Mouse (Mus musculus): ENCODE data around the gene Ndufs1. TPM values are rescaled to one million over a fixed set of nuclear protein-coding genes. Genes with fewer than 3 reads are reported as not detected.

Ndufs1 gene
- polyA plus RNA-seq, 1 experiment from 2014 or later, result 133 TPM

- H3K9ac ChIP-seq, result no peak overlapping the region
- H3K36me3 ChIP-seq, result no peaks in the 10 kb centered on the region
- no peak overlapping the region for H3K4me3 ChIP-seq
- no peak overlapping the region for H3K27ac ChIP-seq
- no peak for ATAC-seq (ENCODE audit: low FRiP score)
- no peaks in the 10 kb centered on the region for H3K9me3 ChIP-seq (replicated peaks)
- 89% methylated on average over 2 of the region's 2 CpGs for WGBS
- H3K27me3 ChIP-seq, result no peaks in the 10 kb centered on the region
- H3K4me1 ChIP-seq, result peaks cover 4% of the 10 kb centered on the region; the same call in 1 of the 2 replicates
- no peak overlapping the region for H3K4me2 ChIP-seq (replicated peaks)
These were observed 45.8 kb downstream of the Ndufs1 start for GRCm38 (mm10) chr1:63130883-63131282.

- WGBS, result 28% methylated on average over 18 of the region's 18 CpGs
- Histone ChIP-seq H3K27ac (no peak overlapping the region), H3K4me1 (peaks cover 4% of the 10 kb centered on the region; the same call in 1 of the 2 replicates), H3K9me3 (replicated peaks) (no peaks in the 10 kb centered on the region), H3K27me3 (no peaks in the 10 kb centered on the region), H3K9ac (no peak overlapping the region), H3K4me3 (no peak overlapping the region), H3K36me3 (peaks cover 6% of the 10 kb centered on the region; the same call in 1 of the 2 replicates), H3K4me2 (replicated peaks) (peak overlapping the region; percentile 45)
- no peak; the same call in 1 of the 2 replicates for ATAC-seq (ENCODE audit: low FRiP score)
These were observed 46.6 kb downstream of the Ndufs1 start for GRCm38 (mm10) chr1:63129857-63130690.

GRCm38 (mm10) chr1:63129273-63129672 lies 47.4 kb downstream of the Ndufs1 start:
- Histone ChIP-seq H3K27ac (no peak overlapping the region), H3K9ac (no peak overlapping the region), H3K27me3 (no peaks in the 10 kb centered on the region), H3K36me3 (peaks cover 6% of the 10 kb centered on the region; the same call in 1 of the 2 replicates), H3K4me3 (no peak overlapping the region), H3K4me1 (peaks cover 4% of the 10 kb centered on the region; the same call in 1 of the 2 replicates), H3K9me3 (replicated peaks) (no peaks in the 10 kb centered on the region), H3K4me2 (replicated peaks) (0 out of 2 replicates have a peak overlapping the region, but pooled peaks have one; percentile 17)
- WGBS, result 35% methylated on average over 3 of the region's 3 CpGs
- ATAC-seq (ENCODE audit: low FRiP score), result no peak

GRCm38 (mm10) chr1:63126206-63126605 lies 50.4 kb downstream of the Ndufs1 start:
- Histone ChIP-seq H3K27me3 (no peaks in the 10 kb centered on the region), H3K27ac (no peak overlapping the region), H3K36me3 (peaks cover 26% of the 10 kb centered on the region), H3K9ac (no peak overlapping the region), H3K4me3 (no peak overlapping the region), H3K4me2 (replicated peaks) (no peak overlapping the region), H3K9me3 (replicated peaks) (no peaks in the 10 kb centered on the region), H3K4me1 (peaks cover 4% of the 10 kb centered on the region; the same call in 1 of the 2 replicates)
- ATAC-seq (ENCODE audit: low FRiP score), result no peak
- WGBS, result 89% methylated on average over 3 of the region's 3 CpGs

GRCm38 (mm10) chr1:63123823-63124450 lies 52.7 kb downstream of the Ndufs1 start:
- H3K9me3 ChIP-seq (replicated peaks), result no peaks in the 10 kb centered on the region
- H3K27me3 ChIP-seq, result no peaks in the 10 kb centered on the region
- no peak overlapping the region for H3K4me2 ChIP-seq (replicated peaks)
- H3K4me3 ChIP-seq, result no peak overlapping the region
- H3K4me1 ChIP-seq, result no peaks in the 10 kb centered on the region
- H3K36me3 ChIP-seq, result peaks cover 46% of the 10 kb centered on the region
- ATAC-seq (ENCODE audit: low FRiP score), result no peak
- WGBS, result 76% methylated on average over 6 of the region's 6 CpGs
- H3K9ac ChIP-seq, result no peak overlapping the region
- H3K27ac ChIP-seq, result no peak overlapping the region

GRCm38 (mm10) chr1:63122005-63122404 lies 54.6 kb downstream of the Ndufs1 start:
- Histone ChIP-seq H3K9ac (no peak overlapping the region), H3K27me3 (no peaks in the 10 kb centered on the region), H3K4me1 (0 out of 2 replicates have a peak, but pooled peaks cover under 1% of the 10 kb centered on the region), H3K27ac (no peak overlapping the region), H3K4me3 (no peak overlapping the region), H3K9me3 (replicated peaks) (no peaks in the 10 kb centered on the region), H3K36me3 (peaks cover 52% of the 10 kb centered on the region), H3K4me2 (replicated peaks) (no peak overlapping the region)
- no peak for ATAC-seq (ENCODE audit: low FRiP score)
- 94% methylated on average over 6 of the region's 6 CpGs for WGBS

- no peaks in the 10 kb centered on the region for H3K9me3 ChIP-seq (replicated peaks)
- ATAC-seq (ENCODE audit: low FRiP score), result no peak
- 97% methylated on average over 2 of the region's 2 CpGs for WGBS
- no peak overlapping the region for H3K4me2 ChIP-seq (replicated peaks)
- H3K36me3 ChIP-seq, result peaks cover 48% of the 10 kb centered on the region
- no peak overlapping the region for H3K27ac ChIP-seq
- H3K4me3 ChIP-seq, result no peak overlapping the region
- no peaks in the 10 kb centered on the region for H3K27me3 ChIP-seq
- H3K9ac ChIP-seq, result no peak overlapping the region
- H3K4me1 ChIP-seq, result peaks cover 12% of the 10 kb centered on the region
These were observed 56.3 kb downstream of the Ndufs1 start for GRCm38 (mm10) chr1:63120382-63120781.

- 91% methylated on average over 4 of the region's 4 CpGs for WGBS
- Histone ChIP-seq H3K27ac (no peak overlapping the region), H3K9ac (no peak overlapping the region), H3K9me3 (replicated peaks) (no peaks in the 10 kb centered on the region), H3K27me3 (no peaks in the 10 kb centered on the region), H3K4me3 (no peak overlapping the region), H3K36me3 (peaks cover 46% of the 10 kb centered on the region), H3K4me1 (peaks cover 12% of the 10 kb centered on the region), H3K4me2 (replicated peaks) (no peak overlapping the region)
- no peak for ATAC-seq (ENCODE audit: low FRiP score)
These were observed 57.0 kb downstream of the Ndufs1 start for GRCm38 (mm10) chr1:63119675-63120074.

GRCm38 (mm10) chr1:63115540-63115939 lies 61.1 kb downstream of the Ndufs1 start:
- peak overlapping the region; percentile 100; the same call in 1 of the 2 replicates for H3K9ac ChIP-seq
- H3K4me2 ChIP-seq (replicated peaks), result peak overlapping the region; percentile 92
- H3K27me3 ChIP-seq, result no peaks in the 10 kb centered on the region
- H3K9me3 ChIP-seq (replicated peaks), result no peaks in the 10 kb centered on the region
- H3K27ac ChIP-seq, result peak overlapping the region; percentile 98; the same call in 1 of the 2 replicates
- H3K4me1 ChIP-seq, result peaks cover 26% of the 10 kb centered on the region
- H3K4me3 ChIP-seq, result peak overlapping the region; percentile 98
- ATAC-seq (ENCODE audit: low FRiP score), result no peak
- WGBS, result 64% methylated on average over 3 of the region's 3 CpGs
- H3K36me3 ChIP-seq, result peaks cover 19% of the 10 kb centered on the region

GRCm38 (mm10) chr1:63115096-63115495 lies 61.5 kb downstream of the Ndufs1 start:
- Histone ChIP-seq H3K4me2 (replicated peaks) (peak overlapping the region; percentile 92), H3K9me3 (replicated peaks) (no peaks in the 10 kb centered on the region), H3K36me3 (peaks cover 15% of the 10 kb centered on the region; the same call in 1 of the 2 replicates), H3K9ac (peak overlapping the region; percentile 100), H3K4me3 (peak overlapping the region; percentile 98), H3K27ac (peak overlapping the region; percentile 98), H3K27me3 (no peaks in the 10 kb centered on the region), H3K4me1 (peaks cover 31% of the 10 kb centered on the region)
- WGBS, result 30% methylated on average over 4 of the region's 4 CpGs
- ATAC-seq (ENCODE audit: low FRiP score), result no peak

GRCm38 (mm10) chr1:63114136-63114781 lies 62.4 kb downstream of the Ndufs1 start, which contains the start of gene Ino80d:
Gene Ino80d, minus strand, starts transcription at chr1:63114667.
- H3K9ac ChIP-seq, result peak within 1 kb of the TSS; percentile 100
- peaks cover 36% of the 10 kb centered on the region for H3K4me1 ChIP-seq
- H3K4me3 ChIP-seq, result peak within 1 kb of the TSS; percentile 98
- H3K4me2 ChIP-seq (replicated peaks), result peak within 1 kb of the TSS; percentile 92
- 1% methylated on average over 39 of the region's 42 CpGs for WGBS
- H3K36me3 ChIP-seq, result peaks cover 8% of the 10 kb centered on the region; the same call in 1 of the 2 replicates
- no peaks in the 10 kb centered on the region for H3K9me3 ChIP-seq (replicated peaks)
- no peaks in the 10 kb centered on the region for H3K27me3 ChIP-seq
- ATAC-seq (ENCODE audit: low FRiP score), result peak; percentile 90
- H3K27ac ChIP-seq, result peak within 1 kb of the TSS; percentile 98
